Mouse (Mus musculus): Measurements from ENCODE around the gene Kcnc3. TPM values are rescaled to one million over a fixed set of nuclear protein-coding genes. Genes with fewer than 3 reads are reported as not detected.
A peak's percentile ranks its signal among the peaks of the same experiment; 100 is the strongest.

Kcnc3 gene
- total RNA-seq, 2 experiments from 2014 or later = 1.9 TPM; not detected in 1

DNA sequence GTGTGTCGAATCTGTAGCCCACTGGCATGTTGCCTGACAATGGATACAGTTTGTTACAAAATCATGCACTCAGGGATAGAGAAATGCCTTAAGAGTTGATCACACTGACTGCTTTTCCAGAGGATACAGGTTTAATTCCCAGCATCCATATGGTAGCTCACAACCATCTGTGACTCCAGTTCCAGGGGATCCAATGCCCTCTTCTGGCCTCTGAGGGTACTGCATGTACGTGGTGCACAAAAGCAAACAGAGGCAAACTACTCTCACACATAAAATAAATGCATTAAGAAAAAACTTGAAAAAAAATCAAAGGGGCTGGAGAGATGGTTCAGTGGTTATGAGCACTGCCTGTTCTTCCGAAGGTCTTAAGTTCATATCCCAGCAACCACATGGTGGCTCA lies 26.6 kb downstream of the Kcnc3 start:
- no peak for ATAC-seq (replicated peaks; ENCODE audit: low FRiP score, low TSS enrichment, poor library complexity, severe bottlenecking)

DNA sequence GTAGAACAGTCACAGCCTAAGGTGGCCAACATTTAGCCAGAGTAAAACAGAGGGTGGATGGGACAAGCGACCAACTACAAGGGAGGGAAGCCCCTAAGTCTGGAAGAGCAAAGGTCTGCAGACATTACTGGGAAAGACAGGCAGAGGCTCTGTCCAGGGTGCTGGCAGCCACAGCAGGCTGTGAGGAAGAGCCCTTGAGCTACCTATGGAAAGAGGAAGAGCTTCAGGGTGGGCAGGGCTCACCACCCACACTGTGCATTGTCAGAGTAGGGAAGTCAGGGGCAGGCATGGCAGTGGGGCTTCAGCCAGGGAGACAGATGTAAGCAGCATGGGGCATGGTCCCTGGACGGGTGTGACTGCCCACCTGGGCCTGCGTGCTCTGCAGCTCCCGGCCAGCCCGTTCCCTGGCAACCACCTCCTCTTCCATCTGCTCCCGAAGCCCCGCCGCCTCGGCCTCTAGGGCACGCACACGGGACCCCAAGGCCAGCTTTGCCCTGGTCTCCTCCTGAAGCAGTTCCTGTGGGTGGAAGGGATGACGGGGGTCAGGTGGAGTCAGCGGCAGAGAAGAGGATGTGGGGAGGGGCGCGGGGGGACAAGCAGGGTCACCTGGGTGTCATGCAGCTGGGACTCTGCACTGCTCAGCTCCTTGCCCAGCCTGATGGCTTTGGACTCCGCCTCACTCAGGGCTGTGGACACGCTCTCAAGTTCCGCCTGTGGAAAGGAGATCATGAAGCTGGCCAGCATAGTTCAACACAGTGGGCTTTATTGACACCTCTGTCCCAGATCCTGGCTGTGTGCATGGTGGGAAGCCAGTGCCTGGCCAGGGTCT lies 33.5 kb downstream of the Kcnc3 start:
- 0 out of 2 replicates have a peak, but pooled peaks have one; percentile 47 for ATAC-seq (replicated peaks; ENCODE audit: low FRiP score, low TSS enrichment, poor library complexity, severe bottlenecking)

DNA sequence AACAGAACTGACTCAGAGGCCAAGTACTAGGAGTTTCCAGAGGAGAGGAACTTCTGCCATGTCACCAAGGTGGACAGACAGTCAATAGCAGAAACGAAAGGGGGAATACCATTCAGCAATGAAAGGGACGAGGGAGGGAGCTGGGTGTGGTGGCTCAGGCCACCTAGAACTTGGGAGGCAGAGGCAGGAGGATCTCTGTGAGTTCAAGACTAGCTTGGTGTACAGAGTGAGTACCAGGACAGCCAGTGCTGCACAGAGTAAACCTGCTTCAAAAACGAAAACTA lies 34.0 kb downstream of the Kcnc3 start:
- no peak for ATAC-seq (replicated peaks; ENCODE audit: low FRiP score, low TSS enrichment, poor library complexity, severe bottlenecking)

DNA sequence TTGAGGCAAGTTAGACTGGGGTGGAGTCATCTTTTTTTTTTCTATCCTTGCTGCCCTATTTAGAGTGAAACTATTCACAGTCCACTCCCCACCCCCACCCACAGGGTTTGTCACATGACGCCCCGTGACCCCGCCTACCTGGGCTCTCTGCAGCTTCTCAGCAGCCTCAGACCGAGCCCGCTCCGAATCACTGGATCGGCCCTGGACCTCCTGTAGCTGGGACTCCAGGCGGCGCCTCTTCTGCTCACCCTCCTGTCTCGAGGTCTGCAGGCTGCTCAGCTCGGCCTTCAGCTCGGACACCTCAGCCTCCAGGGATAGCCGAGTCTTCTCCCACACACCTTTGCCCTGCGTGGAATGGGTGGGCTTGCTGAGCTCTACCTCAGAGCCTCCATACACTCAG lies 34.4 kb downstream of the Kcnc3 start:
- no peak for ATAC-seq (replicated peaks; ENCODE audit: low FRiP score, low TSS enrichment, poor library complexity, severe bottlenecking)

DNA sequence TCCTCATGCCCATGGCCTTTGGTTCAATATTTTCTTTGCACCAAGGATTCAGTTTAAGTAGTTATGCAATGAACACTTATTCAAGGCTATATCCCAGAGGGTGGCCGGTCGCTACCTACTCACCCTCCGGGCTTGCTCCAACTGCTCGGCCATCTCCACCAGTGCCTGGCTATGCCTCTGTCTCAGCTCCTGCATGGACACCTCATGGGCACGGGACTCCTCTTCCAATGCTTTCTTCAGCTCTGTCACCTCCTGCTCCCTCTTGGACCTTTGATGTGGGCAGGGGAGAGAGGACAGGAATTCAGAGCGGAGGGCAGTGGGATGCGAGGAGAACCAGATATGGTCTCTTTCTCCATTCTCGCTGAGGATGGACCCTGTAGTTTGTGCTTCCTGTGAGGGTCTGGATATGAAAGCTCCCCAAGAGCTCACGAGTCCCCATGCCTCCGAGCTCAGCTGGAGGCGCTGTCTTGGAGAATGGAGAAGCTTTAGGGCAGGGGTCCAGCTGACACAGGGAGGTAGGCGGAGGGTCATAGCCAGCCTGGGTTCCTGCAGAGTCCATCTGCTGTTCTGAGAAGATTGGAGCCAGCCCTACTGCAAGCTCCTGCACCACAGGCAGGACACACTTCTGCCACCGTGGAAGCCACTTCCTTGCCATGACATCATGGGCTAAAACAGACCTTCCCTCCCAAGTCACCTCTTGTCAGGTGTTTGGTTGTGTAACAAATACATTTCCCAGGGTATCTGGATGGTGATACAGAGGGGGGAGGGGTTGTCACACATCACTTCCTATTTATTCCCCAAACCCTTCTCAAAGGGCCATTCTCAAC lies 35.0 kb downstream of the Kcnc3 start:
- ATAC-seq (replicated peaks; ENCODE audit: low FRiP score, low TSS enrichment, poor library complexity, severe bottlenecking) = no peak

DNA sequence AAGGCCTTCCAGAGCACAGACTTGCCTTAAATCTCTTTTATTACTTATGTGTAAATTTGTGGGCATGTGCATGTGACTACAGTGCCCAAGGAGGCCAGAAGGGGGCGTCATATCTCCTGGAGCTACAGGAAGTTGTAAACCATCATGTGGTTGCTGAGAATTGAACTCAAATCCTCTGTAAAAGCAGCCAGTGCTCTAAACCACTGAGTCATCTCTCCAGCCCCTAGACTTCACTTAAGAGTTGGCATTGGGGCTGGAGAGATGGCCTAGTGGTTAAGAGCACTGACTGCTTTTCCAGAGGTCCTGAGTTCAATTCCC lies 35.6 kb downstream of the Kcnc3 start:
- no peak for ATAC-seq (replicated peaks; ENCODE audit: low FRiP score, low TSS enrichment, poor library complexity, severe bottlenecking)

DNA sequence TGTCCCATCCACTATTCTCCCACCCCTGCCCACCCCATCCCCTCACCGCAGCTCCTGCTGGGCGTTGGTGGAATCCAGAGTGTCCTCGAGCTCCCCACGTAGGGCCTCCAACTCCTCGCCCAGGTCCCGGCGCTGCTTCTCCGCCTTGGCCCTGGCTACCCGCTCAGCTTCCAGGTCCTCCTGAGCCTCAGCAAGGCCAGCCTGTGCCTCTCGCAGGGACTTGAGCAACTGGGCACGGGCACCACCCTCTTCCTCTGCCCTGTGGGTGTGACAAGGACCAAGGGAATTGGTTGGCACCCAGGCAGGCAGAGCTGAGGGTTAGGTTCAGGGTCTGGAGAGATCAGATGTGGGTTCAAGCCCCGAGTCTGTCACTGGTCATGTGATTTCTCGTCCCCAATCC lies 36.5 kb downstream of the Kcnc3 start:
- ATAC-seq (replicated peaks; ENCODE audit: low FRiP score, low TSS enrichment, poor library complexity, severe bottlenecking) = no peak

DNA sequence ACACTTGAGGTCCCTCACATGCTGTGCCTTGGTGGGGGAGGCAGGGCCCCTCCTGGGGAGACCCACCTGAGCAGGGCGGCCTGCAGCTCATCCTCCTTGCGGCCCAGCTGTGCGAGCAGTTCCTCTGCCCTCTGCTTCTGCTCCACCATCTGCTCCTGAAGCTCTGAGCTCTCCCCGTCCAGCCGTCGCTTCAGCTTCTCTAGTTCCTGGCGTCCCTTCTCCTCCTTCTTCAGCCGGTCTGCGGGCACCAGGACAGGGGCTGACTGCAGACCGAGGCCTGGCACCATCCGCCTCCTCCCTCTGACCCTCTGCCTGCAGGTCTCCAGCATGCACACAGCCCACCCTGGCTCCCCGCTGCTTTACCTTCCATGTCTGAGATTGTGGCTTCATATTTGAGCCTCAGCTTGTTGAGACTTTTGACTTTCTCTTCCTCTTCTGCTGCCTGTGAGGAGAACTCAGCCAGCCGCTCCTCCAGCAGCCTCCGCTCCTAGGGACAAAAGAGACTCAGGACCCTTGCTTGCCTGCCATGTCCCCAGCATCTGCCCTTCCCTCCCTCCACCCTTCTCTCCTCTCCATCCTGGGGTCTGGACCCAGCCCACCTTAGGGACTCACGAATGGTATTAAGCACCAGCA lies 38.1 kb downstream of the Kcnc3 start:
- ATAC-seq (replicated peaks; ENCODE audit: low FRiP score, low TSS enrichment, poor library complexity, severe bottlenecking) = no peak

DNA sequence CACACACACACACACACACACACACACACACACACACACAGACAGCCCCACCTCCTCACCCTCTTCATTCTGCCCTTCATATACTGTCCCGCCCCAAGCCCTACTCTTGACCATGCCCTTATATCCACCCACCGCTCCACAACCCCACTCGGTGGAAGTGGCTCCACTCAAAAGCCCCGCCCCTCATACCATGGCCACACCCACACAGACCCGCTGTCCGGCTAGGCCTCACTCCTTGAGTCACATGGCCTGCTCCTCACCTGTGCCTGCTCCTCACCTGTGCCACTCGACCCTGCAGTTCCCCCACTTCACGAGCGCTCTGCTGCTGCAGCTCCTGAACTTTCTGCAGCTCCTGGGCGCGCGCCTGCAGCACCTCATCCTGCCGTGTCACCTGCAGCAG lies 40.0 kb downstream of the Kcnc3 start:
- no peak for ATAC-seq (replicated peaks; ENCODE audit: low FRiP score, low TSS enrichment, poor library complexity, severe bottlenecking)

DNA sequence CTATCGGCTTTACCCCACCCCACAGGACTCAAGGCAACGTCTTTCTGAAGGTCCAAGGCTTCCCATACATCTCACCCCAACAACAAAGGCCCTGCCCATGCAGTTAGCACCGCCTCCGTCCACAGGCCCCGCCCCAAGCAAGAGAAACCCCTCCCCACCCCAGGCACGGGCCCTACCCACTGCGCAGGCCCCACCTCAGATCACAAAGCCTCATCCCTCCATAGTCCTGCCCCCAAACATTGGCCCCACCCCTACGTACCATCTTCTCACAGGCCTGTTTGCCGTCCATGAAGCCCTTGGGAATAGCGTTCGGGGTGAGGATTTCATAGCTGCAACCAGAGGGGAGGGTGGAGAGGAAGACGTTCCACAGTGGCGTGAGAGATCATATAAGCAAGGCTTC lies 42.2 kb downstream of the Kcnc3 start:
- no peak for ATAC-seq (replicated peaks; ENCODE audit: low FRiP score, low TSS enrichment, poor library complexity, severe bottlenecking)

DNA sequence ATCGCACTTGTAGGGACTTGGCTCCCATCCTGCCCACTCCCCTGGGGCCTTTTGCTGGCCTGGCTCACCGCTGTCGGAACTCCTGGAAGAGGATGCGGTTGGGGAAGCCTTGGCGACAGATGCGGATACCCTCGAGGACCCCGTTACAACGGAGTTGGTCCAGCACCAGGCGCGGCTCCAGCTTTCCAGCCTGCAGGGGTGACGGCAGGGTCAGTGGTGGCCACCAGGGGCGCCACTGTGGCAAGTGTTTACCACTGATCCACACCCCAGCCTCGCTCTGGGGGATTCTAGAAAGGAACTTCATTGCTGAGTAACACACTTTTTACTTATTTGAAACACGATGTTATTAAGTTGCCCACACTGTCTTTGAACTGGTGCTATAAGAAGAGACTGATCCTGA lies 42.9 kb downstream of the Kcnc3 start:
- 0 out of 2 replicates have a peak, but pooled peaks have one; percentile 43 for ATAC-seq (replicated peaks; ENCODE audit: low FRiP score, low TSS enrichment, poor library complexity, severe bottlenecking)

DNA sequence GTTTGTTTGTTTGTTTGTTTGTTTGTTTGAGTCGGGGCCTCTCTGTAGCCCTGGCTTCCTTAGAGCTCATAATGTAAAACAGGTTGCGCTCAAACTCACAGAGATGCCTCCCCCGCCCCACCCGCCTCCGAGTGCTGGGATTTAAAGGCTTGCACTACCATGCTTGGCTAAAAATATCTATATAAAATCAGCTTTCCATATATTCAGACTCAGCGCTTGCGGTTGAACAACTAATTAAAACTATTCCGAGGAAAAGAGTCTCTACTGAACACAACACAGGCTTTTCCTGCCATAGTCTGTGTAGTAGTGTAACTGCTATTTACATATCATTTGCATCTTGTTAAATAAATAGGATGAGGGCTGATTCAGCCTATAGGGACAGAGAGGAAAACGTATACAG lies 46.2 kb downstream of the Kcnc3 start:
- ATAC-seq (replicated peaks; ENCODE audit: low FRiP score, low TSS enrichment, poor library complexity, severe bottlenecking) = no peak

DNA sequence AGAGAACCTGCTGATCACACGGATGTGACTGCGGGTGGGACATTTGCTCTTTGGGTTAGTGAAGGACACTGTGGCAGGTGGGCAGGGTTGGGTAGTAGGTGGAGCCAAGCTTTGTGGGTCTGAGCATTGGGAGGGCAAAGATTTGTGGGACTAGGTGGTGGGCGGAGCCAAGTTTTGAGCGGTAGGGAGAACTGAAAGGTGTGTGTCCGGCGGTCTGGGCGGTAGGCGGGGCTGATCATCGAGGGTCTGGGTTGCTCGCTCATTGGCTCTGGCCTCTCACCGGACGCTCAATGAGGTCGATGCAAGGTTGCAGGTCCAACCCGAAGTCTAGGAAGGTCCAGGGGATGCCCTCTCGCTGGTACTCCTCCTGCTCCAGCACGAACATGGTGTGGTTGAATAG lies 48.2 kb downstream of the Kcnc3 start:
- ATAC-seq (replicated peaks; ENCODE audit: low FRiP score, low TSS enrichment, poor library complexity, severe bottlenecking) = no peak

DNA sequence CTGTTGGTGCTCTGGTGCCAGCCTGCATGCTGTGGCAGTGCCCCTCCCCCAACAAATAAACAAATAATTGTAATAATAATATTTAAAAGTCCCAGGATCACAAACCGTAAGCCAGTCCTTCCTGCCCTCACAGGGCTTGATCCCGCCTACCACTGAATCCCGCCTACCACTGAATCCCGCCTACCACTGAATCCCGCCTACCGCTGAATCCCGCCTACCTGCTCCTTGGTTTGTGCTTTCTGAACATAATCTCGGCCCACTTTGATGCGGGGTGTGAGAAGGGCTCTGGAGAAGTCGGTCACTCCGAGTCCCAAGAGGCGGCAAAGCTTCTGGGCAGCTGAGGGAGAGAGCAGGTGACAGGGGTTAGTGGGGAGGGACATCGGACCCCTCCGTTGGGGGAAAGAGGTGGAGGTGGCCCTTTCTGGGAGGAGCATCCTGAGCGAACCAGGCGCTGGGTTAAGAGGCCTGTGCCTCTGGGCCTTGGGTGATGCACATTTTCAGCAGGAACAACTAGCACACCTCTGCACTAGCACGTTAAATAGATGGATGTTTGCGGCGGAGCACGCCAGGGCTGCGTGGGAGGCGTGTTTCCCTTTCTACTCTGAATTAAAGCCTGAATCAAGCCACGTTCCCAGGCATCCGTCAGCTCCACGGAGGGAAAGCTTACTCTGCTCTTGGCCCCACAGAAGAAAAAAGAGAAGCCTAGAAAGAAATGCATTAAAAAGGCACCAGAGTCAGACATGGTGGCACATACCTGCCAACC lies 50.6 kb downstream of the Kcnc3 start:
- peak; percentile 39; the same call in 1 of the 2 replicates for ATAC-seq (replicated peaks; ENCODE audit: low FRiP score, low TSS enrichment, poor library complexity, severe bottlenecking)

DNA sequence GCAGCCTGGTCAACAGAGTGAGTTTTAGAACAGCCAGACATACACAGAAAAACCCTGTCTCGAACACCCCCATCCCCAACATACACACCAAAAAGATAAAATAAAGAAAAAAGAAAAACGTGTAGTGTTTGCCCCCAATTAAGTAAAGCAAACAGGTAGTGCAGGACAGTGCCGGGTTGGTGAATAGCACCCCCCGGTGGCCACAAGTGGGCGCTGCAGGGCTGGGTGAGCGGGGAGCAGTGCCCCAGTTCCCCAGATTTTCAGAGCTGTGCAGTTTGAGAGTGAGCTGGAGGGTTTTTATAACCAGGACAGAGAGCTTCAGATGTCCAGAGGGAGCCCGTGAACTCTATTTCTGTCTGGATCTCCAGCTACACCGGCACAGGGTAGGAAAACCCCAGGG lies 51.4 kb downstream of the Kcnc3 start:
- ATAC-seq (replicated peaks; ENCODE audit: low FRiP score, low TSS enrichment, poor library complexity, severe bottlenecking) = no peak

DNA sequence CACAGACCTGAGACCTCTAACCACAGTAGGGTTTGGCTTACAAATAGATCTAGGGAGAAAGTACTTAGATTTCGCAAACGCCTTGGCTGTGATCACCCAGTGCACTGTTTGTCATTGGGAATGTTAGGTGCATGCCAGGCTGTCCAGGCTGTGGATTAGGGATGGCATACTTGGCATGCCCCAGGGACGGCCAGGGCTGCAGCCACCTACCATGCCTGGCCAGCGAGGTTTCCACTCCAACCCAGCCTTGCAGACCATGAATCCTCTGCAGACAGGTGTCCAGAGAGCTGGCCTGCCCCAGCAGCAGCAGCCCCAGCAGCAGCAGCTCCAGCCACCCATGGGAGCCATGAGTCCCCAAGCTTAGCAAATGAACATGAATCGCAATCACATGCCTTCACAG lies 54.8 kb downstream of the Kcnc3 start:
- no peak for ATAC-seq (replicated peaks; ENCODE audit: low FRiP score, low TSS enrichment, poor library complexity, severe bottlenecking)

DNA sequence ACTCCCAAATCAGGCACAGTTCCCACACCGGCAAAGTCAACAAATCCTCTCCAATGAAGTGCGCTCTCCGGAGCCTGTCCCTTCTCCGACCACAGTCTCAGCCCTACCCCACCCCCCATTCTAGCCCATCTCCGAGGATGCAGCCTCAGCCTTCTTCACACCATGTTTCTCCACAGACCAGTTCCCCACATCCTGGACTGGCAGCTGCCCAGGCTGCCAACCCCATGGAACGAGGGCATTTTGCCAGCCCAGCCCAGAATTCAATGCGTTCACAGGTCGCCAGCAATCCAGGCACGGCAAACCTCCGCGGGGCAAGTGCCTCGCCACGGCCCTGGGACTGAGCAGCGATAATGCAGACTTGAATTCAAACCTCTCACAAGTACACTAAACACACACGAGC lies 55.5 kb downstream of the Kcnc3 start:
- ATAC-seq (replicated peaks; ENCODE audit: low FRiP score, low TSS enrichment, poor library complexity, severe bottlenecking) = no peak

DNA sequence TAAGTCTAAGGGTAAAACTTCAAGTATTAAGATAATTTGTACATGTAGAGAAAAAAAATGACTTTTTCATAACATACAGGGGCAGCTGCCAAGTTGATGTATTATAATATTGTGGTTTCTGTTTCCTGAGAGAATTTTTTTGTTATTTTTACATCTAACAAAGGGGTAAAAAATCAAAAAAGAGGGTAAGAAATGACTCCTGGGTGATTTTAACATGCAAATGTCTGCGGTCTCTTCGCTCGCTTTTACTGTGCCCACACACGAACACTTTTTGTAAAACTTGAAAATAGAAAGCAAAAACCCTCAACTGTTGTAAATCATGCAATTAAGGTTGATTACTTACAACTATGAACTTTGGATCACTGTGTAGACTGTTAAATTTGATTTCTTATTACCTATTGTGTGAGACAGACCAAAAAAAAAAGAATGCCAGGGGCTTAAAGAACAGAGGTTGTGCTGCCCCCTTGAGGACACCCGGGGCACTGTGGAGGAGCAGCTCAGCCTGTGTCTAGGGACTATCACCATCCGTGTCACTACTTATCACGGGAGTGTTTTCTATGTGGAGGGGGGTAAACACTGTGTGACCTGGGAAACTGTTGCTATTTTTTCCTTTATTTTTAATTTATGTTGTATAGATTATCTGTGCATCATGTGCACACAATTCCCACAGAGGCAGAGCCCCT lies 56.7 kb downstream of the Kcnc3 start:
- peak; percentile 63 for ATAC-seq (replicated peaks; ENCODE audit: low FRiP score, low TSS enrichment, poor library complexity, severe bottlenecking)

DNA sequence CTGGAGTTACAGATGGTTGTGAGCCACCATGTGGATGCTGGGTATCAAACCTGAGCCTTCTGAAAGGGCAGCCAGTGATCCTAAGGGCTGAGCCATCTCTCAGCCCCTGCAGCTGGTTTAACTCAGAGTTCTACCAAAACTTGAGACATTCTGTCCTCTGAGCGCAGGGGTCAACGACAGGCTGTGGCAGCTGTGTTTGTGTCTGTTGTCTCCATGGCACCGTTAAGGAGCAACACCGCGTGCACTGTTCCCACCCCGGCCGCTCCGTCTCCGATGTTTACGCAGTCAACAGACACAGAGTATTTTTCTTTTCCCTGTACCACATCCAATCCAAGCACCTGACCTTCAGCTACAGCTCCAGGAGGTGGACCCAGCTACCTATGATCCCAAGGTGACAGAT lies 57.3 kb downstream of the Kcnc3 start:
- no peak for ATAC-seq (replicated peaks; ENCODE audit: low FRiP score, low TSS enrichment, poor library complexity, severe bottlenecking)
